Mouse (Mus musculus): ENCODE results near the gene Mef2d.

- no peak for TF ChIP-seq POLR2A (IDR thresholded peaks at IDR 0.05; ENCODE audit: insufficient read length, low read depth)
- no peak for TF ChIP-seq POLR2AphosphoS2 (IDR thresholded peaks at IDR 0.05; ENCODE audit: insufficient read length, low read depth)
- TF ChIP-seq MAX (IDR thresholded peaks at IDR 0.05; ENCODE audit: low read depth), result no peak
- TF ChIP-seq CEBPB (IDR thresholded peaks at IDR 0.05; ENCODE audit: insufficient read depth, poor library complexity, severe bottlenecking), result no peak
- TF ChIP-seq E2F4 (IDR thresholded peaks at IDR 0.05; ENCODE audit: insufficient read depth), result no peak
- no peak for TF ChIP-seq REST (IDR thresholded peaks at IDR 0.05; ENCODE audit: insufficient read depth, insufficient read length)
- TF ChIP-seq USF1 (IDR thresholded peaks at IDR 0.05; ENCODE audit: low read depth), result no peak
- TF ChIP-seq MYOD1 (IDR thresholded peaks at IDR 0.05; ENCODE audit: control insufficient read depth in 1 of 3, insufficient read length in 2 of 3, low read depth in 2 of 3), result no peak
- TF ChIP-seq SRF (IDR thresholded peaks at IDR 0.05; ENCODE audit: control insufficient read depth, insufficient read length, low read depth), result no peak
- TF ChIP-seq MYOG (IDR thresholded peaks at IDR 0.05; ENCODE audit: control insufficient read depth in 1 of 3, insufficient read depth in 1 of 3, insufficient read length in 2 of 3, low read depth in 2 of 3), result no peak
These were observed 27.8 kb upstream of the Mef2d start for GRCm38 (mm10) chr3:88114396-88114795.

All from myocyte (in vitro differentiated cells).